ENCODE assay signal across 8 mouse cellular contexts in genomic region chr2:180963956-180964355, GRCm38 (mm10). TPM values are rescaled to one million over a fixed set of nuclear protein-coding genes. Genes with fewer than 3 reads are reported as not detected.
DNase-seq lines count a peak whose midpoint lies in the region; ATAC-seq and TF ChIP-seq lines count a peak whose summit lies in the region.

No protein-coding gene starts in this region.

- H3K9ac ChIP-seq in kidney, embryonic 15.5 days: no peak overlapping the region
- H3K9ac ChIP-seq in stomach, embryonic 16.5 days (ENCODE audit: low read length): peak overlapping the region; percentile 19; the same call in 1 of the 2 replicates

- H3K9me3 ChIP-seq in kidney, embryonic 15.5 days (replicated peaks): no peaks in the 10 kb centered on the region
- no peaks in the 10 kb centered on the region for H3K9me3 ChIP-seq in stomach, embryonic 16.5 days (replicated peaks; ENCODE audit: control insufficient read depth, low read length)

- no peak for TF ChIP-seq POLR2A in brain, embryonic 14.5 days (IDR thresholded peaks at IDR 0.05; ENCODE audit: borderline replicate concordance, extremely low read depth, insufficient read depth, insufficient read length, poor library complexity, severe bottlenecking)

- peak; percentile 62 for DNase-seq in kidney, adult 11 months
- DNase-seq in brain, embryonic 14.5 days (ENCODE audit: low read depth): peak; percentile 76
- peak; percentile 48 for DNase-seq in fibroblast of lung, adult 2 months (ENCODE audit: low read depth)
- peak; percentile 36 for DNase-seq in heart, postnatal 25 days (ENCODE audit: low spot score)
- peak; percentile 65 to 71 for DNase-seq in layer of hippocampus, postnatal 36 days

- no peak overlapping the region for H3K4me3 ChIP-seq in kidney, embryonic 15.5 days (replicated peaks)
- H3K4me3 ChIP-seq in stomach, embryonic 16.5 days (replicated peaks; ENCODE audit: low read length): no peak overlapping the region

- no peak for ATAC-seq in kidney, embryonic 15.5 days (replicated peaks; ENCODE audit: low FRiP score)
- peak; percentile 72 for ATAC-seq in monocyte, adult 5-6 weeks (replicated peaks; ENCODE audit: insufficient number of reproducible peaks, low FRiP score, low TSS enrichment, poor library complexity, severe bottlenecking)
- no peak for ATAC-seq in stomach, embryonic 16.5 days (ENCODE audit: insufficient read depth, low FRiP score)

- intact Hi-C loops in heart, postnatal 25 days (cut with DNase I): loop anchor here (1.0 to 5.0 kb wide), 2 partner anchors 39 to 157 kb away; no protein-coding TSS in a partner anchor

- H3K27ac ChIP-seq in kidney, embryonic 15.5 days: no peak overlapping the region
- H3K27ac ChIP-seq in stomach, embryonic 16.5 days (ENCODE audit: low read length): peak overlapping the region; percentile 78

- no peaks in the 10 kb centered on the region for H3K27me3 ChIP-seq in kidney, embryonic 15.5 days
- no peaks in the 10 kb centered on the region for H3K27me3 ChIP-seq in stomach, embryonic 16.5 days (ENCODE audit: control insufficient read depth, insufficient read depth, low read length)

- H3K4me1 ChIP-seq in kidney, embryonic 15.5 days: peaks cover 21% of the 10 kb centered on the region
- H3K4me1 ChIP-seq in stomach, embryonic 16.5 days (ENCODE audit: control insufficient read depth, insufficient read depth, low read length): peaks cover 35% of the 10 kb centered on the region

- no peak overlapping the region for H3K4me2 ChIP-seq in kidney, embryonic 15.5 days
- no peak overlapping the region for H3K4me2 ChIP-seq in stomach, embryonic 16.5 days (ENCODE audit: low read depth, low read length)

- 4% methylated on average over 5 of the region's 5 CpGs for WGBS in kidney, embryonic 15.5 days
- WGBS in stomach, embryonic 16.5 days: 5% methylated on average over 5 of the region's 5 CpGs

- peak; percentile 94 for TF ChIP-seq CTCF in brain, embryonic 14.5 days (IDR thresholded peaks at IDR 0.05; ENCODE audit: borderline replicate concordance, extremely low read depth, insufficient read depth, insufficient read length)

- H3K36me3 ChIP-seq in kidney, embryonic 15.5 days: peaks cover 2% of the 10 kb centered on the region
- no peaks in the 10 kb centered on the region for H3K36me3 ChIP-seq in stomach, embryonic 16.5 days (ENCODE audit: control insufficient read depth, insufficient read depth, low read length)

RNA-seq across cellular contexts. Expression of gene Arfgap1, which starts 3.1 kb away (rescaled TPM):
- polyA plus RNA-seq in kidney, embryonic 15.5 days (2015; fragmentation: Nextera tagmentation; extraction: Ambion mirVana): 90.4 and 105 TPM in 2 replicates
- polyA plus RNA-seq in brain, embryonic 14.5 days (2012; rRNA removed): 104 and 109 TPM in 2 replicates
- 10 to 100 TPM; 32.5 to 33.2 TPM for total RNA-seq in heart, postnatal 25 days (2021)
- total RNA-seq in layer of hippocampus, postnatal 36 days (2021): 100 to 1,000 TPM; 121 to 130 TPM
- 57.8 to 60.2 TPM (median 58.8 TPM) in 3 replicates for total RNA-seq in monocyte, adult 5-6 weeks (2017)
- 104 and 108 TPM in 2 replicates for polyA plus RNA-seq in stomach, embryonic 16.5 days (2015; fragmentation: Nextera tagmentation; extraction: Ambion mirVana)

RNA-seq across cellular contexts. Expression of gene Nkain4, which starts 9.5 kb away (rescaled TPM):
- 33.4 and 34.5 TPM in 2 replicates for polyA plus RNA-seq in kidney, embryonic 15.5 days (2015; fragmentation: Nextera tagmentation; extraction: Ambion mirVana)
- polyA plus RNA-seq in brain, embryonic 14.5 days (2012; rRNA removed): 63.1 and 66.1 TPM in 2 replicates
- total RNA-seq in heart, postnatal 25 days (2021): 10 to 100 TPM in 1 of 2 experiments, 1 to 10 TPM in 1; 8.0 to 11.4 TPM
- 10 to 100 TPM; 54.5 to 57.2 TPM for total RNA-seq in layer of hippocampus, postnatal 36 days (2021)
- not detected in 3 replicates for total RNA-seq in monocyte, adult 5-6 weeks (2017)
- 53.7 and 59.9 TPM in 2 replicates for polyA plus RNA-seq in stomach, embryonic 16.5 days (2015; fragmentation: Nextera tagmentation; extraction: Ambion mirVana)

RNA-seq across cellular contexts. Expression of gene Col20a1, which starts 22.4 kb away (rescaled TPM):
- 0.69 and 0.75 TPM in 2 replicates for polyA plus RNA-seq in kidney, embryonic 15.5 days (2015; fragmentation: Nextera tagmentation; extraction: Ambion mirVana)
- 0.98 and 1.2 TPM in 2 replicates for polyA plus RNA-seq in brain, embryonic 14.5 days (2012; rRNA removed)
- under 1 TPM; 0.34 to 0.50 TPM for total RNA-seq in heart, postnatal 25 days (2021)
- 1 to 10 TPM; 2.5 to 3.2 TPM for total RNA-seq in layer of hippocampus, postnatal 36 days (2021)
- 0.68 to 1.5 TPM (median 1.1 TPM) in 3 replicates for total RNA-seq in monocyte, adult 5-6 weeks (2017)
- polyA plus RNA-seq in stomach, embryonic 16.5 days (2015; fragmentation: Nextera tagmentation; extraction: Ambion mirVana): 0.94 TPM in 2 replicates

RNA-seq across cellular contexts. Expression of gene Birc7, which starts 35.1 kb away (rescaled TPM):
- not detected in 2 replicates for polyA plus RNA-seq in kidney, embryonic 15.5 days (2015; fragmentation: Nextera tagmentation; extraction: Ambion mirVana)
- polyA plus RNA-seq in brain, embryonic 14.5 days (2012; rRNA removed): 0.14 and 0.26 TPM in 2 replicates
- total RNA-seq in heart, postnatal 25 days (2021): not detected
- total RNA-seq in layer of hippocampus, postnatal 36 days (2021): under 1 TPM in 1 of 2 experiments, not detected in 1; 0.33 TPM
- not detected in 3 replicates for total RNA-seq in monocyte, adult 5-6 weeks (2017)
- 0.15 TPM in 1 of 2 replicates, not detected in the other for polyA plus RNA-seq in stomach, embryonic 16.5 days (2015; fragmentation: Nextera tagmentation; extraction: Ambion mirVana)

RNA-seq across cellular contexts. Expression of gene Ythdf1, which starts 43.2 kb away (rescaled TPM):
- polyA plus RNA-seq in kidney, embryonic 15.5 days (2015; fragmentation: Nextera tagmentation; extraction: Ambion mirVana): 58.2 and 61.6 TPM in 2 replicates
- 67.0 and 68.5 TPM in 2 replicates for polyA plus RNA-seq in brain, embryonic 14.5 days (2012; rRNA removed)
- total RNA-seq in heart, postnatal 25 days (2021): 10 to 100 TPM; 35.6 to 35.7 TPM
- total RNA-seq in layer of hippocampus, postnatal 36 days (2021): 10 to 100 TPM; 52.3 to 52.4 TPM
- 26.0 to 48.0 TPM (median 33.6 TPM) in 3 replicates for total RNA-seq in monocyte, adult 5-6 weeks (2017)
- 10.9 and 11.6 TPM in 2 replicates for polyA plus RNA-seq in stomach, embryonic 16.5 days (2015; fragmentation: Nextera tagmentation; extraction: Ambion mirVana)
